Mouse (Mus musculus) MEL (cell line): Measurements from ENCODE around the gene Kif1bp. TPM values are rescaled to one million over a fixed set of nuclear protein-coding genes. Genes with fewer than 3 reads are reported as not detected.
A peak's percentile ranks its signal among the peaks of the same experiment; 100 is the strongest.

Experiments
- DNase-seq: peaks from one replicate; pipeline ENCODE4 v3.0.0; 2011; ENCODE audit warnings: low read depth, low spot score
- H3K27ac ChIP-seq: 2 replicates; pipeline ENCODE4 v1.5.1; 2012; ENCODE audit warnings: low read depth, mild to moderate bottlenecking, control low read depth, low read length, moderate library complexity; ENCODE audit not compliant: control insufficient read depth
- H3K27me3 ChIP-seq, 2 experiments: fragments of 150-350 bp in 1 of 2; sonication (generic) in 1 of 2; 2 replicates each; pipeline ENCODE4 v1.6.1; 2012; ENCODE audit warnings: low read length in 2 of 2, mild to moderate bottlenecking in 2 of 2, improper control_type of control experiment in 1 of 2, moderate library complexity in 1 of 2; ENCODE audit not compliant: insufficient read depth in 2 of 2, control insufficient read depth in 1 of 2
- H3K36me3 ChIP-seq, 2 experiments: 2 replicates each; pipeline ENCODE4 v1.6.1; 2012 to 2014; ENCODE audit warnings: low read length in 2 of 2, improper control_type of control experiment in 1 of 2, inconsistent platforms in 1 of 2, mild to moderate bottlenecking in 1 of 2; ENCODE audit not compliant: insufficient read depth in 2 of 2, control insufficient read depth in 1 of 2
- H3K4me1 ChIP-seq, 2 experiments: fragments of 150-350 bp in 1 of 2; sonication (generic) in 1 of 2; 2 replicates each; pipeline ENCODE4 v1.6.1; 2012; ENCODE audit warnings: low read length in 2 of 2, improper control_type of control experiment in 1 of 2, mild to moderate bottlenecking in 1 of 2; ENCODE audit not compliant: insufficient read depth in 2 of 2, control insufficient read depth in 1 of 2
- H3K4me3 ChIP-seq, 2 experiments: fragments of 150-350 bp in 1 of 2; sonication (generic) in 1 of 2; 2 replicates each; pipeline ENCODE4 v1.5.1; 2012; ENCODE audit warnings: low read depth in 2 of 2, low read length in 2 of 2, mild to moderate bottlenecking in 2 of 2, moderate library complexity in 2 of 2, control low read depth in 1 of 2, improper control_type of control experiment in 1 of 2; ENCODE audit not compliant: control insufficient read depth in 1 of 2, insufficient read depth in 1 of 2
- H3K79me2 ChIP-seq: 2 replicates; pipeline ENCODE4 v1.6.1; 2012; ENCODE audit warnings: mild to moderate bottlenecking, low read length, moderate library complexity; ENCODE audit not compliant: control insufficient read depth, poor library complexity, insufficient read depth
- H3K9ac ChIP-seq: 2 replicates; pipeline ENCODE4 v1.6.1; 2012; ENCODE audit warnings: low read depth, mild to moderate bottlenecking, control low read depth, low read length, moderate library complexity; ENCODE audit not compliant: control insufficient read depth, poor library complexity, severe bottlenecking
- H3K9me3 ChIP-seq: fragments of 150-350 bp; sonication (generic); replicated peaks from 2 replicates; pipeline ENCODE4 v1.6.1; 2012; ENCODE audit warnings: mild to moderate bottlenecking, low read length, improper control_type of control experiment, moderate library complexity; ENCODE audit not compliant: insufficient read depth
- BHLHE40 ChIP-seq: IDR thresholded peaks from 2 replicates; pipeline ENCODE4 v1.6.1; 2012; ENCODE audit warnings: low read depth, mild to moderate bottlenecking, inconsistent platforms, low read length, improper control_type of control experiment, borderline replicate concordance
- CHD2 ChIP-seq: IDR thresholded peaks from 2 replicates; pipeline ENCODE4 v1.6.1; 2011; ENCODE audit warnings: low read length, improper control_type of control experiment
- CTCF ChIP-seq, 3 experiments: IDR thresholded peaks in 2 of 3; conservative IDR thresholded peaks in 1 of 3; 2 replicates each; pipeline ENCODE4 v1.5.1; 2011 to 2012; ENCODE audit warnings: low read length in 3 of 3, low read depth in 2 of 3, mild to moderate bottlenecking in 2 of 3, improper control_type of control experiment in 1 of 3, inconsistent platforms in 1 of 3, mixed read lengths in 1 of 3, moderate library complexity in 1 of 3; ENCODE audit not compliant: control insufficient read depth in 1 of 3, insufficient read depth in 1 of 3, poor library complexity in 1 of 3, severe bottlenecking in 1 of 3
- EP300 ChIP-seq, 2 experiments: IDR thresholded peaks; 2 replicates each; pipeline ENCODE4 v1.6.1; 2011; ENCODE audit warnings: improper control_type of control experiment in 2 of 2, low read length in 2 of 2, low read depth in 1 of 2, mild to moderate bottlenecking in 1 of 2
- MAZ ChIP-seq: IDR thresholded peaks from 2 replicates; pipeline ENCODE4 v1.6.1; 2012; ENCODE audit warnings: low read depth, mild to moderate bottlenecking, inconsistent platforms, low read length, improper control_type of control experiment
- MXI1 ChIP-seq: IDR thresholded peaks from 2 replicates; pipeline ENCODE4 v1.6.1; 2011; ENCODE audit warnings: mild to moderate bottlenecking, low read depth, low read length, improper control_type of control experiment
- NELFE ChIP-seq: IDR thresholded peaks from 2 replicates; pipeline ENCODE4 v1.6.1; 2011; ENCODE audit warnings: low read depth, low read length, improper control_type of control experiment
- NRF1 ChIP-seq: IDR thresholded peaks from 2 replicates; pipeline ENCODE4 v1.6.1; 2014; ENCODE audit warnings: low read depth, mild to moderate bottlenecking, inconsistent platforms, low read length, improper control_type of control experiment, moderate library complexity; ENCODE audit not compliant: poor library complexity, insufficient read depth, severe bottlenecking
- POLR2A ChIP-seq, 2 experiments: IDR thresholded peaks; 2 replicates each; pipeline ENCODE4 v1.6.1; 2011 to 2012; ENCODE audit warnings: low read length in 2 of 2, mild to moderate bottlenecking in 2 of 2, control low read depth in 1 of 2, improper control_type of control experiment in 1 of 2, low read depth in 1 of 2, moderate library complexity in 1 of 2; ENCODE audit not compliant: control insufficient read depth in 1 of 2, insufficient read depth in 1 of 2, poor library complexity in 1 of 2
- POLR2AphosphoS5 ChIP-seq: IDR thresholded peaks from 2 replicates; pipeline ENCODE4 v1.6.1; 2012; ENCODE audit warnings: low read depth, borderline replicate concordance, mild to moderate bottlenecking, inconsistent platforms, low read length, moderate library complexity, mixed read lengths
- RCOR1 ChIP-seq: IDR thresholded peaks from 2 replicates; pipeline ENCODE4 v1.6.1; 2012; ENCODE audit warnings: low read depth, mild to moderate bottlenecking, inconsistent platforms, low read length, improper control_type of control experiment
- SMC3 ChIP-seq: IDR thresholded peaks from 2 replicates; pipeline ENCODE4 v1.6.1; 2011; ENCODE audit warnings: low read depth, low read length, improper control_type of control experiment
- TAL1 ChIP-seq: IDR thresholded peaks from 2 replicates; pipeline ENCODE4 v1.6.1; 2012; ENCODE audit warnings: mild to moderate bottlenecking, inconsistent platforms, low read length, moderate library complexity, mixed read lengths
- TBP ChIP-seq: IDR thresholded peaks from 2 replicates; pipeline ENCODE4 v1.8.0; 2011; ENCODE audit warnings: low read depth, low read length, improper control_type of control experiment
- UBTF ChIP-seq: IDR thresholded peaks from 2 replicates; pipeline ENCODE4 v1.6.1; 2012; ENCODE audit warnings: low read depth, mild to moderate bottlenecking, inconsistent platforms, low read length, improper control_type of control experiment, moderate library complexity, borderline replicate concordance; ENCODE audit not compliant: insufficient read depth
- ZKSCAN1 ChIP-seq: IDR thresholded peaks from 2 replicates; pipeline ENCODE4 v1.6.1; 2012; ENCODE audit warnings: low read depth, mild to moderate bottlenecking, inconsistent platforms, low read length, improper control_type of control experiment, moderate library complexity
- polyA plus RNA-seq, 2 experiments: library from polyadenylated mRNA; stranded (reverse) in 1 of 2; unstranded in 1 of 2; fragments of >175 nt in 1 of 2; fragments of >200 nt in 1 of 2; gene quantifications; 2 replicates each; pipeline versions ENCODE4 v1.2.1 to v1.2.4; 2012; ENCODE audit warnings: low replicate concordance in 2 of 2, low read depth in 1 of 2; ENCODE audit not compliant: insufficient read length in 2 of 2, insufficient read depth in 1 of 2, missing spikeins in 1 of 2
- total RNA-seq: library from RNA; depleted of rRNA; stranded (reverse); fragments of 300-350 nt; gene quantifications from 2 replicates; pipeline ENCODE4 v1.2.3, GENCODE M21; 2012

Gene Kif1bp
- total and polyA plus RNA-seq, 3 experiments: 17.3 to 177 (median 24.7) TPM

- TF ChIP-seq NRF1 (no peak), MXI1 (peak; percentile 49; the same call in 1 of the 2 replicates)
Measured at GRCm38 (mm10) chr10:62540800-62541199, 37.5 kb downstream of the Kif1bp start (continued).

- no peak overlapping the region for H3K9ac ChIP-seq
- no peaks in the 10 kb centered on the region for H3K27me3 ChIP-seq
- no peaks in the 10 kb centered on the region for H3K9me3 ChIP-seq
- H3K4me3 ChIP-seq: no peak overlapping the region
- H3K27ac ChIP-seq: no peak overlapping the region
- no peaks in the 10 kb centered on the region; a peak in 1 of 4 replicates for H3K36me3 ChIP-seq
- no peaks in the 10 kb centered on the region for H3K79me2 ChIP-seq
- no peak for DNase-seq
- TF ChIP-seq TAL1: no peak
- no peak for TF ChIP-seq TBP
- no peak for TF ChIP-seq SMC3
- no peak for TF ChIP-seq BHLHE40
- no peak for TF ChIP-seq CHD2
- no peak for TF ChIP-seq RCOR1
- H3K4me1 ChIP-seq: peaks cover 0 to 10% of the 10 kb centered on the region in 2 experiments; a peak in 3 of 4 replicates
Measured at GRCm38 (mm10) chr10:62534509-62534908, 43.7 kb downstream of the Kif1bp start.

GRCm38 (mm10) chr10:62532832-62533231, 45.4 kb downstream of the Kif1bp start:
- H3K9me3 ChIP-seq: no peaks in the 10 kb centered on the region
- H3K36me3 ChIP-seq: no peaks in the 10 kb centered on the region; a peak in 1 of 4 replicates
- no peaks in the 10 kb centered on the region for H3K79me2 ChIP-seq
- no peak overlapping the region for H3K9ac ChIP-seq
- no peak overlapping the region for H3K4me3 ChIP-seq
- no peaks in the 10 kb centered on the region for H3K27me3 ChIP-seq
- DNase-seq: no peak
- H3K4me1 ChIP-seq: peaks cover 0 to 10% of the 10 kb centered on the region in 2 experiments; a peak in 3 of 4 replicates
- TF ChIP-seq CTCF (IDR thresholded peaks at IDR 0.05 in 2 of 3, conservative IDR thresholded peaks at IDR 0.05 in 1 of 3; ENCODE audit: control insufficient read depth in 1 of 3, insufficient read depth in 1 of 3, low read depth in 2 of 3, low read length in 3 of 3, poor library complexity in 1 of 3, severe bottlenecking in 1 of 3) (no peak), TAL1 (no peak), ZKSCAN1 (no peak), POLR2AphosphoS5 (no peak), EP300 (IDR thresholded peaks at IDR 0.05; ENCODE audit: low read depth in 1 of 2, low read length in 2 of 2) (no peak), UBTF (no peak), NELFE (no peak), POLR2A (IDR thresholded peaks at IDR 0.05; ENCODE audit: control insufficient read depth in 1 of 2, insufficient read depth in 1 of 2, low read depth in 1 of 2, low read length in 2 of 2, poor library complexity in 1 of 2) (no peak), MAZ (no peak), NRF1 (no peak)
- no peak overlapping the region for H3K27ac ChIP-seq
